Mouse (Mus musculus): ENCODE data around the gene Ntng2. TPM values are rescaled to one million over a fixed set of nuclear protein-coding genes. Genes with fewer than 3 reads are reported as not detected.
A peak's percentile ranks its signal among the peaks of the same experiment; 100 is the strongest.

Ntng2 gene
- polyA plus RNA-seq (2015; fragmentation: Nextera tagmentation; extraction: Ambion mirVana), result 3.5 and 4.1 TPM in 2 replicates

GRCm38 (mm10) chr2:29252599-29253204 lies at the start of gene Ntng2:
TSS of gene Ntng2 (minus strand) at chr2:29253005.
- H3K9ac ChIP-seq (ENCODE audit: low read depth, low read length), result peak within 1 kb of the TSS; percentile 71
- H3K27ac ChIP-seq (ENCODE audit: low read depth, low read length), result peak within 1 kb of the TSS; percentile 70
- H3K36me3 ChIP-seq (ENCODE audit: control insufficient read depth, insufficient read depth, low read length), result no peaks in the 10 kb centered on the region
- H3K27me3 ChIP-seq (replicated peaks; ENCODE audit: control insufficient read depth, insufficient read depth, low read length), result peaks cover 17% of the 10 kb centered on the region
- peak within 1 kb of the TSS; percentile 68 for H3K4me3 ChIP-seq (ENCODE audit: low read length)
- peaks cover 34% of the 10 kb centered on the region for H3K4me1 ChIP-seq (ENCODE audit: control insufficient read depth, insufficient read depth, low read depth, low read length)
- peak; percentile 70 for ATAC-seq
- whole genome bisulfite sequencing, result 0% methylated on average over 45 of the region's 54 CpGs
- H3K9me3 ChIP-seq (ENCODE audit: control insufficient read depth, low read length), result no peaks in the 10 kb centered on the region
- H3K4me2 ChIP-seq (ENCODE audit: low read length), result peak within 1 kb of the TSS; percentile 90

GRCm38 (mm10) chr2:29295557-29295956 lies 42.8 kb upstream of the Ntng2 start:
- Histone ChIP-seq H3K27me3 (replicated peaks; ENCODE audit: control insufficient read depth, insufficient read depth, low read length) (no peaks in the 10 kb centered on the region), H3K4me2 (ENCODE audit: low read length) (no peak overlapping the region), H3K9ac (ENCODE audit: low read depth, low read length) (no peak overlapping the region), H3K4me3 (ENCODE audit: low read length) (no peak overlapping the region), H3K4me1 (ENCODE audit: control insufficient read depth, insufficient read depth, low read depth, low read length) (no peaks in the 10 kb centered on the region), H3K9me3 (ENCODE audit: control insufficient read depth, low read length) (peaks cover 4% of the 10 kb centered on the region; the same call in 1 of the 2 replicates), H3K36me3 (ENCODE audit: control insufficient read depth, insufficient read depth, low read length) (no peaks in the 10 kb centered on the region), H3K27ac (ENCODE audit: low read depth, low read length) (no peak overlapping the region)
- no peak for ATAC-seq
- 73% methylated on average over 3 of the region's 3 CpGs for WGBS

GRCm38 (mm10) chr2:29287651-29288050 lies 34.8 kb upstream of the Ntng2 start:
- Histone ChIP-seq H3K4me2 (ENCODE audit: low read length) (no peak overlapping the region), H3K9me3 (ENCODE audit: control insufficient read depth, low read length) (no peaks in the 10 kb centered on the region), H3K4me1 (ENCODE audit: control insufficient read depth, insufficient read depth, low read depth, low read length) (no peaks in the 10 kb centered on the region), H3K36me3 (ENCODE audit: control insufficient read depth, insufficient read depth, low read length) (no peaks in the 10 kb centered on the region), H3K9ac (ENCODE audit: low read depth, low read length) (no peak overlapping the region), H3K4me3 (ENCODE audit: low read length) (no peak overlapping the region), H3K27me3 (replicated peaks; ENCODE audit: control insufficient read depth, insufficient read depth, low read length) (no peaks in the 10 kb centered on the region), H3K27ac (ENCODE audit: low read depth, low read length) (no peak overlapping the region)
- 82% methylated on average over 5 of the region's 5 CpGs for WGBS
- ATAC-seq, result no peak

GRCm38 (mm10) chr2:29277703-29278121 lies 24.9 kb upstream of the Ntng2 start:
- Histone ChIP-seq H3K9me3 (ENCODE audit: control insufficient read depth, low read length) (no peaks in the 10 kb centered on the region), H3K27ac (ENCODE audit: low read depth, low read length) (no peak overlapping the region), H3K27me3 (replicated peaks; ENCODE audit: control insufficient read depth, insufficient read depth, low read length) (no peaks in the 10 kb centered on the region), H3K4me2 (ENCODE audit: low read length) (no peak overlapping the region), H3K4me3 (ENCODE audit: low read length) (no peak overlapping the region), H3K36me3 (ENCODE audit: control insufficient read depth, insufficient read depth, low read length) (no peaks in the 10 kb centered on the region), H3K9ac (ENCODE audit: low read depth, low read length) (no peak overlapping the region), H3K4me1 (ENCODE audit: control insufficient read depth, insufficient read depth, low read depth, low read length) (no peaks in the 10 kb centered on the region)
- 48% methylated on average over 5 of the region's 5 CpGs for WGBS
- ATAC-seq, result no peak

GRCm38 (mm10) chr2:29271803-29272518 lies 19.2 kb upstream of the Ntng2 start:
- Histone ChIP-seq H3K4me3 (ENCODE audit: low read length) (no peak overlapping the region), H3K4me1 (ENCODE audit: control insufficient read depth, insufficient read depth, low read depth, low read length) (peaks cover 10% of the 10 kb centered on the region), H3K27ac (ENCODE audit: low read depth, low read length) (peak overlapping the region; percentile 31; the same call in 1 of the 2 replicates), H3K36me3 (ENCODE audit: control insufficient read depth, insufficient read depth, low read length) (no peaks in the 10 kb centered on the region), H3K27me3 (replicated peaks; ENCODE audit: control insufficient read depth, insufficient read depth, low read length) (no peaks in the 10 kb centered on the region), H3K9ac (ENCODE audit: low read depth, low read length) (no peak overlapping the region), H3K4me2 (ENCODE audit: low read length) (no peak overlapping the region), H3K9me3 (ENCODE audit: control insufficient read depth, low read length) (no peaks in the 10 kb centered on the region)
- 31% methylated on average over 7 of the region's 7 CpGs for WGBS
- peak; percentile 73 for ATAC-seq

GRCm38 (mm10) chr2:29271098-29271497 lies 18.3 kb upstream of the Ntng2 start:
- no peak overlapping the region for H3K27ac ChIP-seq (ENCODE audit: low read depth, low read length)
- ATAC-seq, result peak; percentile 57; the same call in 1 of the 2 replicates
- H3K4me2 ChIP-seq (ENCODE audit: low read length), result no peak overlapping the region
- no peak overlapping the region for H3K4me3 ChIP-seq (ENCODE audit: low read length)
- H3K4me1 ChIP-seq (ENCODE audit: control insufficient read depth, insufficient read depth, low read depth, low read length), result peaks cover 15% of the 10 kb centered on the region
- H3K36me3 ChIP-seq (ENCODE audit: control insufficient read depth, insufficient read depth, low read length), result no peaks in the 10 kb centered on the region
- WGBS, result 46% methylated on average over 7 of the region's 7 CpGs
- H3K9ac ChIP-seq (ENCODE audit: low read depth, low read length), result no peak overlapping the region
- no peaks in the 10 kb centered on the region for H3K27me3 ChIP-seq (replicated peaks; ENCODE audit: control insufficient read depth, insufficient read depth, low read length)
- H3K9me3 ChIP-seq (ENCODE audit: control insufficient read depth, low read length), result no peaks in the 10 kb centered on the region

- H3K4me3 ChIP-seq (ENCODE audit: low read length), result no peak overlapping the region
- H3K9me3 ChIP-seq (ENCODE audit: control insufficient read depth, low read length), result no peaks in the 10 kb centered on the region
- peak; percentile 37; the same call in 1 of the 2 replicates for ATAC-seq
- H3K9ac ChIP-seq (ENCODE audit: low read depth, low read length), result peak overlapping the region; percentile 35; the same call in 1 of the 2 replicates
- WGBS, result 20% methylated on average over 4 of the region's 4 CpGs
- H3K4me1 ChIP-seq (ENCODE audit: control insufficient read depth, insufficient read depth, low read depth, low read length), result peaks cover 10% of the 10 kb centered on the region
- H3K27ac ChIP-seq (ENCODE audit: low read depth, low read length), result 0 out of 2 replicates have a peak overlapping the region, but pooled peaks have one; percentile 7
- H3K4me2 ChIP-seq (ENCODE audit: low read length), result no peak overlapping the region
- H3K36me3 ChIP-seq (ENCODE audit: control insufficient read depth, insufficient read depth, low read length), result no peaks in the 10 kb centered on the region
- no peaks in the 10 kb centered on the region for H3K27me3 ChIP-seq (replicated peaks; ENCODE audit: control insufficient read depth, insufficient read depth, low read length)
Observed at GRCm38 (mm10) chr2:29266810-29267209, 14.0 kb upstream of the Ntng2 start.

GRCm38 (mm10) chr2:29262436-29262915 lies 9.7 kb upstream of the Ntng2 start:
- peak; percentile 64; the same call in 1 of the 2 replicates for ATAC-seq
- H3K9me3 ChIP-seq (ENCODE audit: control insufficient read depth, low read length), result no peaks in the 10 kb centered on the region
- H3K4me3 ChIP-seq (ENCODE audit: low read length), result no peak overlapping the region
- no peaks in the 10 kb centered on the region for H3K36me3 ChIP-seq (ENCODE audit: control insufficient read depth, insufficient read depth, low read length)
- no peak overlapping the region for H3K9ac ChIP-seq (ENCODE audit: low read depth, low read length)
- no peak overlapping the region for H3K27ac ChIP-seq (ENCODE audit: low read depth, low read length)
- WGBS, result 37% methylated on average over 6 of the region's 6 CpGs
- peaks cover 8% of the 10 kb centered on the region for H3K4me1 ChIP-seq (ENCODE audit: control insufficient read depth, insufficient read depth, low read depth, low read length)
- H3K27me3 ChIP-seq (replicated peaks; ENCODE audit: control insufficient read depth, insufficient read depth, low read length), result no peaks in the 10 kb centered on the region; the same call in 1 of the 2 replicates
- no peak overlapping the region for H3K4me2 ChIP-seq (ENCODE audit: low read length)

- Histone ChIP-seq H3K27me3 (replicated peaks; ENCODE audit: control insufficient read depth, insufficient read depth, low read length) (no peaks in the 10 kb centered on the region; the same call in 1 of the 2 replicates), H3K4me1 (ENCODE audit: control insufficient read depth, insufficient read depth, low read depth, low read length) (peaks cover 3% of the 10 kb centered on the region; the same call in 1 of the 2 replicates), H3K4me2 (ENCODE audit: low read length) (no peak overlapping the region), H3K9ac (ENCODE audit: low read depth, low read length) (no peak overlapping the region), H3K27ac (ENCODE audit: low read depth, low read length) (no peak overlapping the region), H3K9me3 (ENCODE audit: control insufficient read depth, low read length) (no peaks in the 10 kb centered on the region), H3K4me3 (ENCODE audit: low read length) (no peak overlapping the region), H3K36me3 (ENCODE audit: control insufficient read depth, insufficient read depth, low read length) (no peaks in the 10 kb centered on the region)
- 79% methylated on average over 6 of the region's 6 CpGs for WGBS
- ATAC-seq, result no peak
Observed at GRCm38 (mm10) chr2:29261126-29261525, 8.3 kb upstream of the Ntng2 start.
